ENCODE assay signal across 8 mouse cellular contexts in genomic region chr19:46689460-46690372, GRCm38 (mm10). TPM values are rescaled to one million over a fixed set of nuclear protein-coding genes. Genes with fewer than 3 reads are reported as not detected.
DNase-seq lines count a peak whose midpoint lies in the region; ATAC-seq and TF ChIP-seq lines count a peak whose summit lies in the region.

Borcs7 (plus strand) TSS chr19:46689906.

- H3K4me2 ChIP-seq in lung, postnatal 0 days (replicated peaks; ENCODE audit: low read depth, low read length), result peak within 1 kb of the TSS; percentile 44

- H3K4me1 ChIP-seq in hindbrain, embryonic 10.5 days (replicated peaks), result peaks cover 13% of the 10 kb centered on the region
- no peaks in the 10 kb centered on the region for H3K4me1 ChIP-seq in lung, postnatal 0 days (ENCODE audit: insufficient read depth, low read depth, low read length)

- 3% methylated on average over 44 of the region's 44 CpGs for WGBS in hindbrain, embryonic 10.5 days
- WGBS in lung, postnatal 0 days, result 3% methylated on average over 44 of the region's 44 CpGs

- TF ChIP-seq EP300 in lung, postnatal 0 days (IDR thresholded peaks at IDR 0.05), result no peak

- peak; percentile 99 for ATAC-seq in frontal cortex, adult (ENCODE audit: low TSS enrichment)
- ATAC-seq in lung, postnatal 0 days, result peak; percentile 94

- H3K4me3 ChIP-seq in hindbrain, embryonic 10.5 days, result peak within 1 kb of the TSS; percentile 75
- H3K4me3 ChIP-seq in lung, postnatal 0 days (ENCODE audit: low read depth, low read length), result peak within 1 kb of the TSS; percentile 62

- no peaks in the 10 kb centered on the region for H3K9me3 ChIP-seq in hindbrain, embryonic 10.5 days
- H3K9me3 ChIP-seq in lung, postnatal 0 days (ENCODE audit: low read length), result no peaks in the 10 kb centered on the region

- peak within 1 kb of the TSS; percentile 50 for H3K9ac ChIP-seq in lung, postnatal 0 days (replicated peaks; ENCODE audit: low read depth)

- DNase-seq in MEL-GATA-1-ER (ENCODE audit: extremely low read depth, low read depth), result peak; percentile 89
- DNase-seq in cerebellum, adult 8-10 months, result peak; percentile 90
- DNase-seq in hindbrain, embryonic 10.5 days (ENCODE audit: low spot score), result peak; percentile 88
- peak; percentile 85 for DNase-seq in layer of hippocampus, adult 9-11 months
- peak; percentile 85 for DNase-seq in lung, postnatal 0 days (ENCODE audit: low spot score)
- peak; percentile 70 for DNase-seq in ovary, postnatal 14 days (ENCODE audit: low spot score)
- DNase-seq in thymus, postnatal 14 days, result peak; percentile 86

- TF ChIP-seq CTCF in lung, postnatal 0 days (IDR thresholded peaks at IDR 0.05), result no peak

- peak within 1 kb of the TSS; percentile 98 for H3K27ac ChIP-seq in hindbrain, embryonic 10.5 days
- peak within 1 kb of the TSS; percentile 54; the same call in 1 of the 2 replicates for H3K27ac ChIP-seq in lung, postnatal 0 days (ENCODE audit: low read length)

- 0 out of 2 replicates have a peak, but pooled peaks cover 10% of the 10 kb centered on the region for H3K36me3 ChIP-seq in hindbrain, embryonic 10.5 days
- H3K36me3 ChIP-seq in lung, postnatal 0 days (ENCODE audit: insufficient read depth, low read length), result no peaks in the 10 kb centered on the region

- no peaks in the 10 kb centered on the region for H3K27me3 ChIP-seq in hindbrain, embryonic 10.5 days (ENCODE audit: insufficient read depth, poor library complexity, severe bottlenecking)
- H3K27me3 ChIP-seq in lung, postnatal 0 days (replicated peaks; ENCODE audit: insufficient read depth, low read length), result no peaks in the 10 kb centered on the region

RNA-seq across cellular contexts. Expression of gene Borcs7, which starts in this region (rescaled TPM):
- polyA plus RNA-seq in hindbrain, embryonic 10.5 days (2016; fragmentation: Nextera tagmentation; extraction: Ambion mirVana), result 14.4 and 15.7 TPM in 2 replicates
- polyA plus RNA-seq in lung, postnatal 0 days (2015; fragmentation: Nextera tagmentation; extraction: Ambion mirVana), result 13.0 and 14.3 TPM in 2 replicates

Comparison
In these comparisons a context has a peak if more than half of its experiments do, and no peak if none do; other contexts are left out.
1. Peak in every context shown above with its lines: DNase-seq, ATAC-seq, H3K4me3 ChIP-seq and H3K27ac ChIP-seq.